Mouse (Mus musculus): ENCODE data around the gene Ifna13. TPM values are rescaled to one million over a fixed set of nuclear protein-coding genes. Genes with fewer than 3 reads are reported as not detected.

Ifna13 gene
- total and polyA plus RNA-seq, 3 experiments: not detected

Other genes with a start within 250 kb of the Ifna13 start
Only the 30 nearest of the 33 such genes appear.
- not detected in 2 replicates for gene Ifnb1, start 121.7 kb downstream of the Ifna13 start, total RNA-seq (2012; rRNA removed)
- gene Ifnb1, start 121.7 kb downstream of the Ifna13 start, polyA plus RNA-seq (2012; ENCODE audit: insufficient read depth in 1 of 2, insufficient read length in 2 of 2, low read depth in 1 of 2, low replicate concordance in 2 of 2, missing spikeins in 1 of 2): not detected
- not detected in 2 replicates for gene Ifna15, start 86.2 kb downstream of the Ifna13 start, total RNA-seq (2012; rRNA removed)
- not detected for gene Ifna15, start 86.2 kb downstream of the Ifna13 start, polyA plus RNA-seq (2012; ENCODE audit: insufficient read depth in 1 of 2, insufficient read length in 2 of 2, low read depth in 1 of 2, low replicate concordance in 2 of 2, missing spikeins in 1 of 2)
- not detected in 2 replicates for gene Ifna14, start 72.7 kb downstream of the Ifna13 start, total RNA-seq (2012; rRNA removed)
- gene Ifna14, start 72.7 kb downstream of the Ifna13 start, polyA plus RNA-seq (2012; ENCODE audit: insufficient read depth in 1 of 2, insufficient read length in 2 of 2, low read depth in 1 of 2, low replicate concordance in 2 of 2, missing spikeins in 1 of 2): not detected
- gene Ifna9, start 52.1 kb downstream of the Ifna13 start, total RNA-seq (2012; rRNA removed): not detected in 2 replicates
- not detected for gene Ifna9, start 52.1 kb downstream of the Ifna13 start, polyA plus RNA-seq (2012; ENCODE audit: insufficient read depth in 1 of 2, insufficient read length in 2 of 2, low read depth in 1 of 2, low replicate concordance in 2 of 2, missing spikeins in 1 of 2)
- not detected in 2 replicates for gene Ifna12, start 41.1 kb downstream of the Ifna13 start, total RNA-seq (2012; rRNA removed)
- not detected for gene Ifna12, start 41.1 kb downstream of the Ifna13 start, polyA plus RNA-seq (2012; ENCODE audit: insufficient read depth in 1 of 2, insufficient read length in 2 of 2, low read depth in 1 of 2, low replicate concordance in 2 of 2, missing spikeins in 1 of 2)
- not detected in 2 replicates for gene C87499, start 10.0 kb downstream of the Ifna13 start, total RNA-seq (2012; rRNA removed)
- not detected for gene C87499, start 10.0 kb downstream of the Ifna13 start, polyA plus RNA-seq (2012; ENCODE audit: insufficient read depth in 1 of 2, insufficient read length in 2 of 2, low read depth in 1 of 2, low replicate concordance in 2 of 2, missing spikeins in 1 of 2)
- not detected in 2 replicates for gene Ifna16, start 32.5 kb upstream of the Ifna13 start, total RNA-seq (2012; rRNA removed)
- gene Ifna16, start 32.5 kb upstream of the Ifna13 start, polyA plus RNA-seq (2012; ENCODE audit: insufficient read depth in 1 of 2, insufficient read length in 2 of 2, low read depth in 1 of 2, low replicate concordance in 2 of 2, missing spikeins in 1 of 2): not detected
- not detected in 2 replicates for gene Ifna2, start 39.5 kb upstream of the Ifna13 start, total RNA-seq (2012; rRNA removed)
- not detected for gene Ifna2, start 39.5 kb upstream of the Ifna13 start, polyA plus RNA-seq (2012; ENCODE audit: insufficient read depth in 1 of 2, insufficient read length in 2 of 2, low read depth in 1 of 2, low replicate concordance in 2 of 2, missing spikeins in 1 of 2)
- not detected in 2 replicates for gene Ifnab, start 46.9 kb upstream of the Ifna13 start, total RNA-seq (2012; rRNA removed)
- not detected for gene Ifnab, start 46.9 kb upstream of the Ifna13 start, polyA plus RNA-seq (2012; ENCODE audit: insufficient read depth in 1 of 2, insufficient read length in 2 of 2, low read depth in 1 of 2, low replicate concordance in 2 of 2, missing spikeins in 1 of 2)
- gene Gm26566, start 77.3 kb upstream of the Ifna13 start, total RNA-seq (2012; rRNA removed): 7.8 and 9.8 TPM in 2 replicates
- gene Gm26566, start 77.3 kb upstream of the Ifna13 start, polyA plus RNA-seq (2012; ENCODE audit: insufficient read depth in 1 of 2, insufficient read length in 2 of 2, low read depth in 1 of 2, low replicate concordance in 2 of 2, missing spikeins in 1 of 2): under 1 TPM in 1 of 2 experiments, not detected in 1; 0.40 TPM
- 33.9 and 35.1 TPM in 2 replicates for gene Klhl9, start 78.0 kb upstream of the Ifna13 start, total RNA-seq (2012; rRNA removed)
- gene Klhl9, start 78.0 kb upstream of the Ifna13 start, polyA plus RNA-seq (2012; ENCODE audit: insufficient read depth in 1 of 2, insufficient read length in 2 of 2, low read depth in 1 of 2, low replicate concordance in 2 of 2, missing spikeins in 1 of 2): 10 to 100 TPM; 16.6 to 69.5 TPM
- not detected in 2 replicates for gene Gm13271, start 110.4 kb upstream of the Ifna13 start, total RNA-seq (2012; rRNA removed)
- not detected for gene Gm13271, start 110.4 kb upstream of the Ifna13 start, polyA plus RNA-seq (2012; ENCODE audit: insufficient read depth in 1 of 2, insufficient read length in 2 of 2, low read depth in 1 of 2, low replicate concordance in 2 of 2, missing spikeins in 1 of 2)
- not detected in 2 replicates for gene Gm13283, start 115.7 kb upstream of the Ifna13 start, total RNA-seq (2012; rRNA removed)
- not detected for gene Gm13283, start 115.7 kb upstream of the Ifna13 start, polyA plus RNA-seq (2012; ENCODE audit: insufficient read depth in 1 of 2, insufficient read length in 2 of 2, low read depth in 1 of 2, low replicate concordance in 2 of 2, missing spikeins in 1 of 2)
- gene Gm13290, start 129.4 kb upstream of the Ifna13 start, total RNA-seq (2012; rRNA removed): not detected in 2 replicates
- under 1 TPM in 1 of 2 experiments, not detected in 1; 0.29 TPM for gene Gm13290, start 129.4 kb upstream of the Ifna13 start, polyA plus RNA-seq (2012; ENCODE audit: insufficient read depth in 1 of 2, insufficient read length in 2 of 2, low read depth in 1 of 2, low replicate concordance in 2 of 2, missing spikeins in 1 of 2)
- gene Gm13289, start 132.5 kb upstream of the Ifna13 start, total RNA-seq (2012; rRNA removed): not detected in 2 replicates
- gene Gm13289, start 132.5 kb upstream of the Ifna13 start, polyA plus RNA-seq (2012; ENCODE audit: insufficient read depth in 1 of 2, insufficient read length in 2 of 2, low read depth in 1 of 2, low replicate concordance in 2 of 2, missing spikeins in 1 of 2): not detected
- gene Gm13272, start 135.4 kb upstream of the Ifna13 start, total RNA-seq (2012; rRNA removed): not detected in 2 replicates
- not detected for gene Gm13272, start 135.4 kb upstream of the Ifna13 start, polyA plus RNA-seq (2012; ENCODE audit: insufficient read depth in 1 of 2, insufficient read length in 2 of 2, low read depth in 1 of 2, low replicate concordance in 2 of 2, missing spikeins in 1 of 2)
- not detected in 2 replicates for gene Ifnz, start 137.7 kb upstream of the Ifna13 start, total RNA-seq (2012; rRNA removed)
- gene Ifnz, start 137.7 kb upstream of the Ifna13 start, polyA plus RNA-seq (2012; ENCODE audit: insufficient read depth in 1 of 2, insufficient read length in 2 of 2, low read depth in 1 of 2, low replicate concordance in 2 of 2, missing spikeins in 1 of 2): under 1 TPM in 1 of 2 experiments, not detected in 1; 0.11 TPM
- not detected in 2 replicates for gene Gm13276, start 141.2 kb upstream of the Ifna13 start, total RNA-seq (2012; rRNA removed)
- gene Gm13276, start 141.2 kb upstream of the Ifna13 start, polyA plus RNA-seq (2012; ENCODE audit: insufficient read depth in 1 of 2, insufficient read length in 2 of 2, low read depth in 1 of 2, low replicate concordance in 2 of 2, missing spikeins in 1 of 2): not detected
- gene Gm13277, start 144.2 kb upstream of the Ifna13 start, total RNA-seq (2012; rRNA removed): not detected in 2 replicates
- gene Gm13277, start 144.2 kb upstream of the Ifna13 start, polyA plus RNA-seq (2012; ENCODE audit: insufficient read depth in 1 of 2, insufficient read length in 2 of 2, low read depth in 1 of 2, low replicate concordance in 2 of 2, missing spikeins in 1 of 2): not detected
- gene Gm13278, start 147.1 kb upstream of the Ifna13 start, total RNA-seq (2012; rRNA removed): not detected in 2 replicates
- gene Gm13278, start 147.1 kb upstream of the Ifna13 start, polyA plus RNA-seq (2012; ENCODE audit: insufficient read depth in 1 of 2, insufficient read length in 2 of 2, low read depth in 1 of 2, low replicate concordance in 2 of 2, missing spikeins in 1 of 2): not detected
- gene Gm13275, start 150.0 kb upstream of the Ifna13 start, total RNA-seq (2012; rRNA removed): not detected in 2 replicates
- under 1 TPM in 1 of 2 experiments, not detected in 1; 0.52 TPM for gene Gm13275, start 150.0 kb upstream of the Ifna13 start, polyA plus RNA-seq (2012; ENCODE audit: insufficient read depth in 1 of 2, insufficient read length in 2 of 2, low read depth in 1 of 2, low replicate concordance in 2 of 2, missing spikeins in 1 of 2)
- gene Gm13279, start 152.9 kb upstream of the Ifna13 start, total RNA-seq (2012; rRNA removed): not detected in 2 replicates
- not detected for gene Gm13279, start 152.9 kb upstream of the Ifna13 start, polyA plus RNA-seq (2012; ENCODE audit: insufficient read depth in 1 of 2, insufficient read length in 2 of 2, low read depth in 1 of 2, low replicate concordance in 2 of 2, missing spikeins in 1 of 2)
- gene Gm13285, start 155.2 kb upstream of the Ifna13 start, total RNA-seq (2012; rRNA removed): 0.10 TPM in 1 of 2 replicates, not detected in the other
- under 1 TPM in 1 of 2 experiments, not detected in 1; 0.14 TPM for gene Gm13285, start 155.2 kb upstream of the Ifna13 start, polyA plus RNA-seq (2012; ENCODE audit: insufficient read depth in 1 of 2, insufficient read length in 2 of 2, low read depth in 1 of 2, low replicate concordance in 2 of 2, missing spikeins in 1 of 2)
- gene Gm13287, start 158.8 kb upstream of the Ifna13 start, total RNA-seq (2012; rRNA removed): not detected in 2 replicates
- not detected for gene Gm13287, start 158.8 kb upstream of the Ifna13 start, polyA plus RNA-seq (2012; ENCODE audit: insufficient read depth in 1 of 2, insufficient read length in 2 of 2, low read depth in 1 of 2, low replicate concordance in 2 of 2, missing spikeins in 1 of 2)
- not detected in 2 replicates for gene Gm13288, start 161.1 kb upstream of the Ifna13 start, total RNA-seq (2012; rRNA removed)
- not detected for gene Gm13288, start 161.1 kb upstream of the Ifna13 start, polyA plus RNA-seq (2012; ENCODE audit: insufficient read depth in 1 of 2, insufficient read length in 2 of 2, low read depth in 1 of 2, low replicate concordance in 2 of 2, missing spikeins in 1 of 2)
- not detected in 2 replicates for gene Ifna7, start 171.8 kb upstream of the Ifna13 start, total RNA-seq (2012; rRNA removed)
- not detected for gene Ifna7, start 171.8 kb upstream of the Ifna13 start, polyA plus RNA-seq (2012; ENCODE audit: insufficient read depth in 1 of 2, insufficient read length in 2 of 2, low read depth in 1 of 2, low replicate concordance in 2 of 2, missing spikeins in 1 of 2)
- not detected in 2 replicates for gene Ifna11, start 175.5 kb upstream of the Ifna13 start, total RNA-seq (2012; rRNA removed)
- gene Ifna11, start 175.5 kb upstream of the Ifna13 start, polyA plus RNA-seq (2012; ENCODE audit: insufficient read depth in 1 of 2, insufficient read length in 2 of 2, low read depth in 1 of 2, low replicate concordance in 2 of 2, missing spikeins in 1 of 2): not detected
- not detected in 2 replicates for gene Ifna6, start 183.0 kb upstream of the Ifna13 start, total RNA-seq (2012; rRNA removed)
- not detected for gene Ifna6, start 183.0 kb upstream of the Ifna13 start, polyA plus RNA-seq (2012; ENCODE audit: insufficient read depth in 1 of 2, insufficient read length in 2 of 2, low read depth in 1 of 2, low replicate concordance in 2 of 2, missing spikeins in 1 of 2)
- gene Ifna5, start 191.1 kb upstream of the Ifna13 start, total RNA-seq (2012; rRNA removed): not detected in 2 replicates
- not detected for gene Ifna5, start 191.1 kb upstream of the Ifna13 start, polyA plus RNA-seq (2012; ENCODE audit: insufficient read depth in 1 of 2, insufficient read length in 2 of 2, low read depth in 1 of 2, low replicate concordance in 2 of 2, missing spikeins in 1 of 2)
- gene Ifna4, start 197.4 kb upstream of the Ifna13 start, total RNA-seq (2012; rRNA removed): not detected in 2 replicates
- gene Ifna4, start 197.4 kb upstream of the Ifna13 start, polyA plus RNA-seq (2012; ENCODE audit: insufficient read depth in 1 of 2, insufficient read length in 2 of 2, low read depth in 1 of 2, low replicate concordance in 2 of 2, missing spikeins in 1 of 2): not detected